Mouse (Mus musculus) G1E (cell line): ENCODE measurements around the gene Npas3.

Experiments
- CTCF ChIP-seq: IDR thresholded peaks from 2 replicates; pipeline ENCODE4 v1.5.1; 2012; ENCODE audit warnings: low read depth, low read length, inconsistent platforms, mixed read lengths
- GATA1 ChIP-seq: IDR thresholded peaks from 2 replicates; pipeline ENCODE4 v1.6.1; 2012; ENCODE audit warnings: borderline replicate concordance, low read length, inconsistent platforms, mixed read lengths

DNA sequence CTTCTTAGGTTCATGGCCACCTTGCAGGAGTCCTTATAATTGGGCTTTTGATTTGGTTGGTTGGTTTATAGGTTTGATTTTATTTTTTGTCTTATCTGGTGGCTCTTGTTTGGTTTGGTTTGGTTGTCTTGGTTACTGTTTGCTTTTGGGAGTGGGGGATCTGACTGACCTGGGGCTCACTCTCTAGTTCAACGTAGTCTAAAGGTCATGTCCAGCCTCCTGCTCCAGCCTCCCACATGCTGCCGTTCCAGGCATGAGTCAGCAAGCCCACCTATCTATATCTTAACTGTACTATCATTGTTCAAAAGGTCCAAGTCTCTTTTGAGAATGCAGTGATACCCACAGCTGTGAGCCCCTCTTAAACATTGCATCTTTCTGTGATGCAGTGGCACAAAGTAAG lies 600.8 kb downstream of the Npas3 start:
- TF ChIP-seq GATA1 (no peak), CTCF (no peak)
